7 mouse cellular contexts compared by ENCODE assay signal in the genomic region with DNA sequence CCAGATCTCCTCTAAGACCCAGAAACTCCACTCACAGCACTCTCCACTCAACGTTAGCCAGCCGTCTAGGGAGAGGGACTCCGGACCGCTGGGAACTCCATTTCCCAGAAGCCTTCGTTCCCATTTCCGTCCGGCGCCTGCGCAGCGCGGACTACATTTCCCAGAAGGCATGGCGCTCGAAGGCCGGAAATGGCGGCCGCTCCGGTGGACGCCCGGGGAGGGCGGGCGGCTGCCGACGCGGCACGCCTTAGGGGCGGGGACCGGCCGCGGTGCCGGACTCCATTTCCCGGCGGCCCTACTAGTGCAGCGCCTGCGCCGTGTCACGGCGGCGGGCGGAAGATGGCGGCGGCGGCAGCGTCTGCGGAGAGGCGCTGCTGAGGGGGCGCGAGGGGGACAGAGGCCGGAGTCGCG. TPM values are rescaled to one million over a fixed set of nuclear protein-coding genes. Genes with fewer than 3 reads are reported as not detected.
A peak's percentile ranks its signal among the peaks of the same experiment; 100 is the strongest.
DNase-seq lines count a peak whose midpoint lies in the region; ATAC-seq and TF ChIP-seq lines count a peak whose summit lies in the region.

TSS of gene Sympk (plus strand) at position 282 of the 411 bp plus-strand sequence.

- peak within 1 kb of the TSS; percentile 83 for H3K4me3 ChIP-seq in intestine, postnatal 0 days (ENCODE audit: low read depth, low read length)
- peak within 1 kb of the TSS; percentile 96 for H3K4me3 ChIP-seq in midbrain, embryonic 12.5 days
- peak within 1 kb of the TSS; percentile 88 for H3K4me3 ChIP-seq in small intestine, adult 2 months (ENCODE audit: low read depth, low read length)

- H3K4me1 ChIP-seq in intestine, postnatal 0 days (replicated peaks; ENCODE audit: control insufficient read depth, insufficient read depth, low read length) = peaks cover 6% of the 10 kb centered on the region; the same call in 1 of the 2 replicates
- peaks cover 17% of the 10 kb centered on the region for H3K4me1 ChIP-seq in midbrain, embryonic 12.5 days
- H3K4me1 ChIP-seq in small intestine, adult 2 months (ENCODE audit: control insufficient read depth, insufficient read depth, insufficient read length, low read length) = peaks cover 9% of the 10 kb centered on the region

- peaks cover 6% of the 10 kb centered on the region; the same call in 1 of the 2 replicates for H3K36me3 ChIP-seq in intestine, postnatal 0 days (ENCODE audit: control insufficient read depth, insufficient read depth)
- H3K36me3 ChIP-seq in midbrain, embryonic 12.5 days = peaks cover 7% of the 10 kb centered on the region
- peaks cover 4% of the 10 kb centered on the region for H3K36me3 ChIP-seq in small intestine, adult 2 months (ENCODE audit: control insufficient read depth, insufficient read depth, low read length)

- peak; percentile 45 for TF ChIP-seq POLR2A in small intestine, adult 2 months (IDR thresholded peaks at IDR 0.05; ENCODE audit: low read depth, low read length)

- H3K4me2 ChIP-seq in intestine, postnatal 0 days (replicated peaks; ENCODE audit: low read depth) = peak within 1 kb of the TSS; percentile 85
- H3K4me2 ChIP-seq in midbrain, embryonic 12.5 days (replicated peaks) = peak within 1 kb of the TSS; percentile 86

- TF ChIP-seq CTCF in intestine, postnatal 0 days (IDR thresholded peaks at IDR 0.05; ENCODE audit: low read depth) = no peak
- TF ChIP-seq CTCF in small intestine, adult 2 months (IDR thresholded peaks at IDR 0.05; ENCODE audit: extremely low read depth, insufficient read length, insufficient replicate concordance, low read depth, low read length) = no peak

- peak within 1 kb of the TSS; percentile 23; the same call in 1 of the 2 replicates for H3K27ac ChIP-seq in intestine, postnatal 0 days (ENCODE audit: low read depth, low read length)
- H3K27ac ChIP-seq in midbrain, embryonic 12.5 days (replicated peaks) = peak within 1 kb of the TSS; percentile 56
- peak within 1 kb of the TSS; percentile 15 for H3K27ac ChIP-seq in small intestine, adult 2 months (ENCODE audit: insufficient read depth, low read depth, low read length)

- H3K9me3 ChIP-seq in intestine, postnatal 0 days (ENCODE audit: control insufficient read depth) = no peaks in the 10 kb centered on the region
- no peaks in the 10 kb centered on the region for H3K9me3 ChIP-seq in midbrain, embryonic 12.5 days

- H3K27me3 ChIP-seq in intestine, postnatal 0 days (replicated peaks; ENCODE audit: control insufficient read depth, insufficient read depth, low read length) = peaks cover 9% of the 10 kb centered on the region; the same call in 1 of the 2 replicates
- peaks cover 40% of the 10 kb centered on the region for H3K27me3 ChIP-seq in midbrain, embryonic 12.5 days
- H3K27me3 ChIP-seq in small intestine, adult 2 months (ENCODE audit: control insufficient read depth, insufficient read depth, low read length) = peaks cover 5% of the 10 kb centered on the region

- under 1% methylated on average over 49 of the region's 50 CpGs for WGBS in intestine, postnatal 0 days
- WGBS in midbrain, embryonic 12.5 days = under 1% methylated on average over 48 of the region's 50 CpGs
- under 1% methylated on average over 49 of the region's 50 CpGs for WGBS in small intestine, adult 2 months

- ATAC-seq in intestine, postnatal 0 days = peak; percentile 92
- peak; percentile 96 for ATAC-seq in midbrain, embryonic 12.5 days (ENCODE audit: low FRiP score, low read depth)

- H3K9ac ChIP-seq in intestine, postnatal 0 days (ENCODE audit: low read depth, low read length) = peak within 1 kb of the TSS; percentile 79
- peak within 1 kb of the TSS; percentile 90 for H3K9ac ChIP-seq in midbrain, embryonic 12.5 days (replicated peaks)

- DNase-seq in adrenal gland, adult 8-10 months = peak; percentile 93
- DNase-seq in embryo, embryonic 9.5 days (ENCODE audit: extremely low spot score) = peak; percentile 94
- no peak for DNase-seq in gonadal fat pad, adult 2 months (ENCODE audit: low read depth)
- DNase-seq in left cerebral cortex, postnatal 4 days = peak; percentile 95

- intact Hi-C loops in left cerebral cortex, postnatal 4 days (cut with DNase I) = no loop called here

RNA-seq across cellular contexts. Expression of gene Sympk, which starts in this region (rescaled TPM):
- 100 to 1,000 TPM; 110 to 113 (median 111) TPM for total RNA-seq in adrenal gland, adult 8-10 months (2022)
- 65.9 and 73.5 TPM in 2 replicates for polyA plus RNA-seq in gonadal fat pad, adult 2 months (2012; rRNA removed)
- polyA plus RNA-seq in intestine, postnatal 0 days (2015; fragmentation: Nextera tagmentation; extraction: Ambion mirVana) = 8.9 and 9.1 TPM in 2 replicates
- 10 to 100 TPM; 87.1 to 96.8 TPM for total RNA-seq in left cerebral cortex, postnatal 4 days (2021)
- 51.5 and 53.5 TPM in 2 replicates for polyA plus RNA-seq in midbrain, embryonic 12.5 days (2016; fragmentation: Nextera tagmentation; extraction: Ambion mirVana)
- 50.4 and 71.8 TPM in 2 replicates for polyA plus RNA-seq in small intestine, adult 2 months (2012; rRNA removed)
